Mouse (Mus musculus): ENCODE measurements around the gene Dlk1. TPM values are rescaled to one million over a fixed set of nuclear protein-coding genes. Genes with fewer than 3 reads are reported as not detected.

Dlk1 gene
- polyA plus RNA-seq, 1 experiment, result not detected

- Histone ChIP-seq H3K79me2 (ENCODE audit: control insufficient read depth, insufficient read depth) (no peaks in the 10 kb centered on the region), H3K27me3 (ENCODE audit: control insufficient read depth, insufficient read depth, insufficient read length) (no peaks in the 10 kb centered on the region), H3K4me3 (no peak overlapping the region), H3K36me3 (ENCODE audit: control insufficient read depth, insufficient read depth) (no peaks in the 10 kb centered on the region), H3K4me2 (ENCODE audit: low read depth) (no peak overlapping the region), H3ac (ENCODE audit: control insufficient read depth, insufficient read length) (no peak overlapping the region)
- no peak for TF ChIP-seq POLR2AphosphoS2 (IDR thresholded peaks at IDR 0.05; ENCODE audit: insufficient read length, low read depth)
- TF ChIP-seq POLR2A (IDR thresholded peaks at IDR 0.05; ENCODE audit: insufficient read length, low read depth), result no peak
- TF ChIP-seq E2F4 (IDR thresholded peaks at IDR 0.05; ENCODE audit: insufficient read depth), result no peak
- no peak for TF ChIP-seq REST (IDR thresholded peaks at IDR 0.05; ENCODE audit: insufficient read depth, insufficient read length)
Measured at GRCm38 (mm10) chr12:109425982-109426381, 26.6 kb upstream of the Dlk1 start.

DNA sequence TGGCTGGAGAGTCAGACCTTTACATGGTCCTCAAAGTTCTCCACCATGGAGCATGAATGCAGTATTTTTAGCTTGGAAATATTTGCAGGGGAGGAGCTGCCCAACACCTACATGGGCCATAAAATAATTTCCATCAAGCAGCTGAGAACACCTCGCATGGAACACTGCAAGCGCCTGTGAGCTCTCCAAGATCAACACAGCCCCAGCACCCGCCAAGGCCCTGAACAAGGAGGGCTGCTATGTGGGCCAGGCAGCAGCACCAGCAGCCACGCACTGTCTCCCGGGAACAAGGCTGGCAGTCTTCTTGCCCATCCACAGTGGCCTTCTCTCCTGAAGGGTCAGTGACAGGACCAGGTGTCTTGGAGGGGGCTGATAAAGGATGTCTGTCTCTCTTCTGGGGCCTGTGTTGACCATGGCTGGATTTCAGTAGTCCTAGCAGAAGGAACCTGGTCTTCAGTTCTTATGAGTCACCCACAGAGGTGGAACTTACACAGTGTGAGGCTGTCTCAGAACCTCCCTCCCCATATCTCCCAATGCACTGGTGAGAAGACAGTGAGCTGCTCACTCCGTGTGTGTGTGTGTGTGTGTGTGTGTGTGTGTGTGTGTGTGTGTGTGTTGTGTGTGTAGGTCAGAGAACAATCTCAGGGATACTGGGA, 20.0 kb upstream of the Dlk1 start:
- Histone ChIP-seq H3K4me2 (ENCODE audit: low read depth) (no peak overlapping the region), H3K27me3 (ENCODE audit: control insufficient read depth, insufficient read depth, insufficient read length) (no peaks in the 10 kb centered on the region), H3K79me2 (ENCODE audit: control insufficient read depth, insufficient read depth) (no peaks in the 10 kb centered on the region), H3K36me3 (ENCODE audit: control insufficient read depth, insufficient read depth) (no peaks in the 10 kb centered on the region), H3ac (ENCODE audit: control insufficient read depth, insufficient read length) (no peak overlapping the region), H3K4me3 (no peak overlapping the region)
- TF ChIP-seq E2F4 (IDR thresholded peaks at IDR 0.05; ENCODE audit: insufficient read depth) (no peak), TCF3 (IDR thresholded peaks at IDR 0.05; ENCODE audit: insufficient read length, low read depth) (no peak), MYOG (IDR thresholded peaks at IDR 0.05; ENCODE audit: control insufficient read depth in 1 of 3, insufficient read depth in 1 of 3, insufficient read length in 2 of 3, low read depth in 2 of 3) (no peak), CEBPB (IDR thresholded peaks at IDR 0.05; ENCODE audit: insufficient read depth, poor library complexity, severe bottlenecking) (no peak), TCF12 (IDR thresholded peaks at IDR 0.05; ENCODE audit: insufficient read depth, poor library complexity, severe bottlenecking) (no peak), SRF (IDR thresholded peaks at IDR 0.05; ENCODE audit: control insufficient read depth, insufficient read length, low read depth) (no peak), POLR2A (IDR thresholded peaks at IDR 0.05; ENCODE audit: insufficient read length, low read depth) (no peak), MAX (IDR thresholded peaks at IDR 0.05; ENCODE audit: low read depth) (no peak), USF1 (IDR thresholded peaks at IDR 0.05; ENCODE audit: low read depth) (no peak), POLR2AphosphoS2 (IDR thresholded peaks at IDR 0.05; ENCODE audit: insufficient read length, low read depth) (no peak), REST (IDR thresholded peaks at IDR 0.05; ENCODE audit: insufficient read depth, insufficient read length) (no peak), MYOD1 (IDR thresholded peaks at IDR 0.05; ENCODE audit: control insufficient read depth in 1 of 3, insufficient read length in 2 of 3, low read depth in 2 of 3) (no peak)

GRCm38 (mm10) chr12:109436367-109436807, 16.2 kb upstream of the Dlk1 start:
- H3K4me3 ChIP-seq, result no peak overlapping the region
- H3K27me3 ChIP-seq (ENCODE audit: control insufficient read depth, insufficient read depth, insufficient read length), result no peaks in the 10 kb centered on the region
- no peak for TF ChIP-seq POLR2AphosphoS2 (IDR thresholded peaks at IDR 0.05; ENCODE audit: insufficient read length, low read depth)
- no peak for TF ChIP-seq CEBPB (IDR thresholded peaks at IDR 0.05; ENCODE audit: insufficient read depth, poor library complexity, severe bottlenecking)
- no peak for TF ChIP-seq POLR2A (IDR thresholded peaks at IDR 0.05; ENCODE audit: insufficient read length, low read depth)
- no peak for TF ChIP-seq TCF12 (IDR thresholded peaks at IDR 0.05; ENCODE audit: insufficient read depth, poor library complexity, severe bottlenecking)
- no peak for TF ChIP-seq MAX (IDR thresholded peaks at IDR 0.05; ENCODE audit: low read depth)
- TF ChIP-seq USF1 (IDR thresholded peaks at IDR 0.05; ENCODE audit: low read depth), result no peak
- TF ChIP-seq SRF (IDR thresholded peaks at IDR 0.05; ENCODE audit: control insufficient read depth, insufficient read length, low read depth), result no peak
- TF ChIP-seq MYOG (IDR thresholded peaks at IDR 0.05; ENCODE audit: control insufficient read depth in 1 of 3, insufficient read depth in 1 of 3, insufficient read length in 2 of 3, low read depth in 2 of 3), result no peak
- TF ChIP-seq E2F4 (IDR thresholded peaks at IDR 0.05; ENCODE audit: insufficient read depth), result no peak
- no peak for TF ChIP-seq REST (IDR thresholded peaks at IDR 0.05; ENCODE audit: insufficient read depth, insufficient read length)
- TF ChIP-seq TCF3 (IDR thresholded peaks at IDR 0.05; ENCODE audit: insufficient read length, low read depth), result no peak
- no peak overlapping the region for H3ac ChIP-seq (ENCODE audit: control insufficient read depth, insufficient read length)
- no peaks in the 10 kb centered on the region for H3K36me3 ChIP-seq (ENCODE audit: control insufficient read depth, insufficient read depth)
- H3K79me2 ChIP-seq (ENCODE audit: control insufficient read depth, insufficient read depth), result no peaks in the 10 kb centered on the region
- no peak overlapping the region for H3K4me2 ChIP-seq (ENCODE audit: low read depth)

- Histone ChIP-seq H3K4me2 (ENCODE audit: low read depth) (no peak overlapping the region), H3ac (ENCODE audit: control insufficient read depth, insufficient read length) (no peak overlapping the region), H3K4me3 (no peak overlapping the region), H3K79me2 (ENCODE audit: control insufficient read depth, insufficient read depth) (no peaks in the 10 kb centered on the region), H3K27me3 (ENCODE audit: control insufficient read depth, insufficient read depth, insufficient read length) (no peaks in the 10 kb centered on the region), H3K36me3 (ENCODE audit: control insufficient read depth, insufficient read depth) (no peaks in the 10 kb centered on the region)
- TF ChIP-seq MAX (IDR thresholded peaks at IDR 0.05; ENCODE audit: low read depth) (no peak), TCF3 (IDR thresholded peaks at IDR 0.05; ENCODE audit: insufficient read length, low read depth) (no peak), POLR2A (IDR thresholded peaks at IDR 0.05; ENCODE audit: insufficient read length, low read depth) (no peak), TCF12 (IDR thresholded peaks at IDR 0.05; ENCODE audit: insufficient read depth, poor library complexity, severe bottlenecking) (no peak), CEBPB (IDR thresholded peaks at IDR 0.05; ENCODE audit: insufficient read depth, poor library complexity, severe bottlenecking) (no peak), POLR2AphosphoS2 (IDR thresholded peaks at IDR 0.05; ENCODE audit: insufficient read length, low read depth) (no peak), SRF (IDR thresholded peaks at IDR 0.05; ENCODE audit: control insufficient read depth, insufficient read length, low read depth) (no peak), MYOG (IDR thresholded peaks at IDR 0.05; ENCODE audit: control insufficient read depth in 1 of 3, insufficient read depth in 1 of 3, insufficient read length in 2 of 3, low read depth in 2 of 3) (no peak), USF1 (IDR thresholded peaks at IDR 0.05; ENCODE audit: low read depth) (no peak), MYOD1 (IDR thresholded peaks at IDR 0.05; ENCODE audit: control insufficient read depth in 1 of 3, insufficient read length in 2 of 3, low read depth in 2 of 3) (no peak)
Measured at GRCm38 (mm10) chr12:109436852-109437251, 15.8 kb upstream of the Dlk1 start.

All from myocyte (in vitro differentiated cells).